Mouse (Mus musculus) stomach, embryonic 14.5 days (tissue): ENCODE data around the gene Pde4b. TPM values are rescaled to one million over a fixed set of nuclear protein-coding genes. Genes with fewer than 3 reads are reported as not detected.
A peak's percentile ranks its signal among the peaks of the same experiment; 100 is the strongest.

Experiments used
- ATAC-seq: fragments of 200-750 bp; cut with Nextera tagmentation; 2 replicates; pipeline ENCODE4 v1.8.0; 2017; ENCODE audit warnings: low read depth, moderate TSS enrichment; ENCODE audit not compliant: insufficient number of reproducible peaks, insufficient read depth, low FRiP score
- H3K27ac ChIP-seq: fragments of 300-500 bp; sonication (generic); 2 replicates; pipeline ENCODE4 v1.5.1; 2014; ENCODE audit warnings: mild to moderate bottlenecking, low read length, moderate library complexity, mixed read lengths
- H3K27me3 ChIP-seq: fragments of 300-500 bp; sonication (generic); 2 replicates; pipeline ENCODE4 v1.6.1; 2014; ENCODE audit warnings: low read length, control low read depth, mixed read lengths; ENCODE audit not compliant: control insufficient read depth, insufficient read depth
- H3K36me3 ChIP-seq: fragments of 300-500 bp; sonication (generic); 2 replicates; pipeline ENCODE4 v1.6.1; 2014; ENCODE audit warnings: mild to moderate bottlenecking, control low read depth, low read length, moderate library complexity, mixed read lengths; ENCODE audit not compliant: control insufficient read depth, insufficient read depth
- H3K4me1 ChIP-seq: fragments of 300-500 bp; sonication (generic); 2 replicates; pipeline ENCODE4 v1.6.1; 2014; ENCODE audit warnings: low read length, control low read depth, mixed read lengths; ENCODE audit not compliant: control insufficient read depth, insufficient read depth
- H3K4me2 ChIP-seq: fragments of 300-500 bp; sonication (generic); replicated peaks from 2 replicates; pipeline ENCODE4 v1.6.1; 2014; ENCODE audit warnings: low read depth, low read length, control low read depth
- H3K4me3 ChIP-seq: fragments of 300-500 bp; sonication (generic); 2 replicates; pipeline ENCODE4 v1.5.1; 2014; ENCODE audit warnings: low read depth, low read length, control low read depth
- H3K9ac ChIP-seq: fragments of 300-500 bp; sonication (generic); replicated peaks from 2 replicates; pipeline ENCODE4 v1.6.1; 2014; ENCODE audit warnings: low read depth, mild to moderate bottlenecking, control low read depth, low read length, moderate library complexity, mixed read lengths
- H3K9me3 ChIP-seq: fragments of 300-500 bp; sonication (generic); 2 replicates; pipeline ENCODE4 v1.6.1; 2016; ENCODE audit warnings: low read depth, low read length, control low read depth; ENCODE audit not compliant: control insufficient read depth
- WGBS: fragments of 180-500 bp; shearing (Covaris S2); extraction: QIAGEN DNeasy Blood & Tissue Kit; methylation state at CpG from one replicate; pipeline ENCODE4 v1.1.7; 2014; 5-methylcytosine and 5-hydroxymethylcytosine counted together
- polyA plus RNA-seq: library from polyadenylated mRNA; unstranded; fragments of >200 nt; fragmentation: Nextera tagmentation; extraction: Ambion mirVana; gene quantifications from 2 replicates; pipeline ENCODE4 v1.2.1, GENCODE M21; 2014

Pde4b gene
- polyA plus RNA-seq, 1 experiment from 2014 or later = 16.5 TPM

- H3K27me3 ChIP-seq = no peaks in the 10 kb centered on the region
- peaks cover 9% of the 10 kb centered on the region for H3K4me1 ChIP-seq
- peak overlapping the region; percentile 42 for H3K4me2 ChIP-seq
- ATAC-seq = peak; percentile 78
- H3K9me3 ChIP-seq = no peaks in the 10 kb centered on the region
- H3K9ac ChIP-seq = no peak overlapping the region
- H3K4me3 ChIP-seq = 0 out of 2 replicates have a peak overlapping the region, but pooled peaks have one; percentile 8
- H3K36me3 ChIP-seq = no peaks in the 10 kb centered on the region
- H3K27ac ChIP-seq = peak overlapping the region; percentile 88
- WGBS = 23% methylated on average over 8 of the region's 8 CpGs
Observed at GRCm38 (mm10) chr4:102510939-102511391, 423.6 kb downstream of the Pde4b start.

GRCm38 (mm10) chr4:102511511-102511910, 424.2 kb downstream of the Pde4b start:
- Histone ChIP-seq H3K27ac (peak overlapping the region; percentile 88), H3K36me3 (no peaks in the 10 kb centered on the region), H3K4me1 (peaks cover 9% of the 10 kb centered on the region), H3K9me3 (no peaks in the 10 kb centered on the region), H3K9ac (no peak overlapping the region), H3K27me3 (no peaks in the 10 kb centered on the region), H3K4me2 (peak overlapping the region; percentile 42), H3K4me3 (0 out of 2 replicates have a peak overlapping the region, but pooled peaks have one; percentile 8)
- WGBS = 4% methylated on average over 11 of the region's 11 CpGs
- ATAC-seq = peak; percentile 54; the same call in 1 of the 2 replicates

GRCm38 (mm10) chr4:102512940-102513339, 425.6 kb downstream of the Pde4b start:
- Histone ChIP-seq H3K27me3 (no peaks in the 10 kb centered on the region), H3K4me1 (peaks cover 9% of the 10 kb centered on the region), H3K27ac (no peak overlapping the region), H3K4me2 (no peak overlapping the region), H3K36me3 (no peaks in the 10 kb centered on the region), H3K4me3 (no peak overlapping the region), H3K9ac (no peak overlapping the region), H3K9me3 (no peaks in the 10 kb centered on the region)
- no peak for ATAC-seq
- 74% methylated on average over 7 of the region's 7 CpGs for WGBS

- Histone ChIP-seq H3K9me3 (no peaks in the 10 kb centered on the region), H3K27ac (no peak overlapping the region), H3K4me2 (no peak overlapping the region), H3K4me3 (no peak overlapping the region), H3K4me1 (peaks cover 9% of the 10 kb centered on the region), H3K27me3 (no peaks in the 10 kb centered on the region), H3K9ac (no peak overlapping the region), H3K36me3 (no peaks in the 10 kb centered on the region)
- WGBS = 74% methylated on average over 5 of the region's 5 CpGs
- ATAC-seq = no peak
Observed at GRCm38 (mm10) chr4:102513514-102513913, 426.2 kb downstream of the Pde4b start.

GRCm38 (mm10) chr4:102514972-102515835, 427.9 kb downstream of the Pde4b start:
- no peak overlapping the region for H3K27ac ChIP-seq
- WGBS = 69% methylated on average over 3 of the region's 3 CpGs
- H3K4me1 ChIP-seq = peaks cover 9% of the 10 kb centered on the region
- no peak overlapping the region for H3K9ac ChIP-seq
- no peak for ATAC-seq
- H3K36me3 ChIP-seq = no peaks in the 10 kb centered on the region
- H3K4me2 ChIP-seq = no peak overlapping the region
- H3K9me3 ChIP-seq = no peaks in the 10 kb centered on the region
- no peaks in the 10 kb centered on the region for H3K27me3 ChIP-seq
- no peak overlapping the region for H3K4me3 ChIP-seq

GRCm38 (mm10) chr4:102516395-102516794, 429.1 kb downstream of the Pde4b start:
- 60% methylated on average over 4 of the region's 4 CpGs for WGBS
- Histone ChIP-seq H3K27ac (no peak overlapping the region), H3K4me1 (peaks cover 8% of the 10 kb centered on the region), H3K4me2 (no peak overlapping the region), H3K4me3 (no peak overlapping the region), H3K36me3 (no peaks in the 10 kb centered on the region), H3K27me3 (no peaks in the 10 kb centered on the region), H3K9ac (no peak overlapping the region), H3K9me3 (no peaks in the 10 kb centered on the region)
- no peak for ATAC-seq

GRCm38 (mm10) chr4:102516982-102517630, 429.8 kb downstream of the Pde4b start:
- H3K4me1 ChIP-seq = peaks cover under 1% of the 10 kb centered on the region; the same call in 1 of the 2 replicates
- no peaks in the 10 kb centered on the region for H3K27me3 ChIP-seq
- WGBS = 53% methylated on average over 7 of the region's 7 CpGs
- no peaks in the 10 kb centered on the region for H3K36me3 ChIP-seq
- ATAC-seq = no peak
- H3K9ac ChIP-seq = no peak overlapping the region
- no peak overlapping the region for H3K4me3 ChIP-seq
- H3K27ac ChIP-seq = no peak overlapping the region
- H3K9me3 ChIP-seq = no peaks in the 10 kb centered on the region
- no peak overlapping the region for H3K4me2 ChIP-seq

- Histone ChIP-seq H3K4me2 (no peak overlapping the region), H3K36me3 (no peaks in the 10 kb centered on the region), H3K27me3 (no peaks in the 10 kb centered on the region), H3K27ac (no peak overlapping the region), H3K4me1 (no peaks in the 10 kb centered on the region), H3K9ac (no peak overlapping the region), H3K4me3 (no peak overlapping the region), H3K9me3 (no peaks in the 10 kb centered on the region)
- 52% methylated on average over 2 of the region's 2 CpGs for WGBS
- ATAC-seq = no peak
Observed at GRCm38 (mm10) chr4:102517653-102518052, 430.3 kb downstream of the Pde4b start.
